Mouse (Mus musculus) liver, embryonic 16.5 days (tissue): ENCODE data around the gene Mrpl54. TPM values are rescaled to one million over a fixed set of nuclear protein-coding genes. Genes with fewer than 3 reads are reported as not detected.

Source experiments
- ATAC-seq: fragments of 200-750 bp; cut with Nextera tagmentation; 2 replicates; pipeline ENCODE4 v1.8.0; 2017; ENCODE audit warnings: low read depth, mild to moderate bottlenecking, moderate number of reproducible peaks, moderate library complexity
- H3K27ac ChIP-seq: fragments of 300-500 bp; sonication (generic); 2 replicates; pipeline ENCODE4 v1.5.1; 2014; ENCODE audit warnings: mild to moderate bottlenecking, low read length
- H3K27me3 ChIP-seq: fragments of 300-500 bp; sonication (generic); 2 replicates; pipeline ENCODE4 v1.6.1; 2014; ENCODE audit warnings: low read depth, low read length, mixed read lengths; ENCODE audit not compliant: control insufficient read depth, insufficient read depth
- H3K36me3 ChIP-seq: fragments of 300-500 bp; sonication (generic); 2 replicates; pipeline ENCODE4 v1.6.1; 2014; ENCODE audit warnings: mild to moderate bottlenecking; ENCODE audit not compliant: control insufficient read depth, insufficient read depth
- H3K4me1 ChIP-seq: fragments of 300-500 bp; sonication (generic); 2 replicates; pipeline ENCODE4 v1.6.1; 2014; ENCODE audit warnings: low read depth, low read length, mixed read lengths; ENCODE audit not compliant: control insufficient read depth
- H3K4me2 ChIP-seq: fragments of 300-500 bp; sonication (generic); 2 replicates; pipeline ENCODE4 v1.6.1; 2014; ENCODE audit warnings: low read depth, low read length, mixed read lengths
- H3K4me3 ChIP-seq: fragments of 300-500 bp; sonication (generic); 2 replicates; pipeline ENCODE4 v1.5.1; 2014; ENCODE audit warnings: low read depth, mild to moderate bottlenecking, low read length
- H3K9ac ChIP-seq: fragments of 300-500 bp; sonication (generic); 2 replicates; pipeline ENCODE4 v1.6.1; 2014; ENCODE audit warnings: low read depth, low read length
- H3K9me3 ChIP-seq: fragments of 300-500 bp; sonication (generic); replicated peaks from 2 replicates; pipeline ENCODE4 v1.6.1; 2016; ENCODE audit warnings: low read length; ENCODE audit not compliant: control insufficient read depth
- WGBS: fragments of 180-500 bp; shearing (Covaris S2); extraction: QIAGEN DNeasy Blood & Tissue Kit; methylation state at CpG from one replicate; pipeline ENCODE4 v1.1.7; 2014; ENCODE audit not compliant: insufficient replicate concordance; 5-methylcytosine and 5-hydroxymethylcytosine counted together
- polyA plus RNA-seq: library from polyadenylated mRNA; unstranded; fragments of >200 nt; fragmentation: Nextera tagmentation; extraction: Ambion mirVana; gene quantifications from 2 replicates; pipeline ENCODE4 v1.2.1, GENCODE M21; 2015

Mrpl54 gene
- polyA plus RNA-seq, 1 experiment from 2014 or later, result 80.0 TPM

- no peak for ATAC-seq
- H3K27ac ChIP-seq, result no peak overlapping the region
- H3K36me3 ChIP-seq, result no peaks in the 10 kb centered on the region
- no peak overlapping the region for H3K4me2 ChIP-seq
- no peak overlapping the region for H3K4me3 ChIP-seq
- no peaks in the 10 kb centered on the region for H3K9me3 ChIP-seq
- WGBS, result 68% methylated on average over 4 of the region's 4 CpGs
- H3K27me3 ChIP-seq, result peaks cover 39% of the 10 kb centered on the region
- no peaks in the 10 kb centered on the region; the same call in 1 of the 2 replicates for H3K4me1 ChIP-seq
- H3K9ac ChIP-seq, result no peak overlapping the region
These were observed 22.6 kb downstream of the Mrpl54 start for GRCm38 (mm10) chr10:81244146-81244545.

GRCm38 (mm10) chr10:81242021-81242420 is 24.7 kb downstream of the Mrpl54 start:
- no peak for ATAC-seq
- Histone ChIP-seq H3K4me1 (no peaks in the 10 kb centered on the region; the same call in 1 of the 2 replicates), H3K36me3 (no peaks in the 10 kb centered on the region), H3K4me2 (no peak overlapping the region), H3K27me3 (peaks cover 51% of the 10 kb centered on the region), H3K9me3 (no peaks in the 10 kb centered on the region), H3K9ac (no peak overlapping the region), H3K4me3 (no peak overlapping the region), H3K27ac (no peak overlapping the region)
- 72% methylated on average over 16 of the region's 16 CpGs for WGBS

GRCm38 (mm10) chr10:81240876-81241275 is 25.9 kb downstream of the Mrpl54 start:
- H3K4me3 ChIP-seq, result no peak overlapping the region
- no peaks in the 10 kb centered on the region for H3K9me3 ChIP-seq
- H3K27me3 ChIP-seq, result peaks cover 53% of the 10 kb centered on the region
- H3K27ac ChIP-seq, result no peak overlapping the region
- H3K36me3 ChIP-seq, result no peaks in the 10 kb centered on the region
- H3K4me2 ChIP-seq, result no peak overlapping the region
- no peaks in the 10 kb centered on the region; the same call in 1 of the 2 replicates for H3K4me1 ChIP-seq
- 18% methylated on average over 13 of the region's 13 CpGs for WGBS
- H3K9ac ChIP-seq, result no peak overlapping the region
- no peak for ATAC-seq

GRCm38 (mm10) chr10:81238618-81239017 is 28.1 kb downstream of the Mrpl54 start:
- H3K9me3 ChIP-seq, result no peaks in the 10 kb centered on the region
- H3K4me1 ChIP-seq, result peaks cover under 1% of the 10 kb centered on the region; the same call in 1 of the 2 replicates
- H3K27me3 ChIP-seq, result peaks cover 46% of the 10 kb centered on the region
- H3K36me3 ChIP-seq, result no peaks in the 10 kb centered on the region
- no peak overlapping the region for H3K4me3 ChIP-seq
- H3K27ac ChIP-seq, result no peak overlapping the region
- no peak for ATAC-seq
- H3K4me2 ChIP-seq, result no peak overlapping the region
- H3K9ac ChIP-seq, result no peak overlapping the region
- WGBS, result 57% methylated on average over 2 of the region's 2 CpGs

- no peak overlapping the region for H3K27ac ChIP-seq
- no peak for ATAC-seq
- no peaks in the 10 kb centered on the region for H3K36me3 ChIP-seq
- WGBS, result 65% methylated on average over 12 of the region's 12 CpGs
- no peak overlapping the region for H3K4me2 ChIP-seq
- peaks cover 13% of the 10 kb centered on the region for H3K4me1 ChIP-seq
- no peaks in the 10 kb centered on the region for H3K9me3 ChIP-seq
- H3K27me3 ChIP-seq, result peaks cover 43% of the 10 kb centered on the region
- no peak overlapping the region for H3K4me3 ChIP-seq
- no peak overlapping the region for H3K9ac ChIP-seq
These were observed 30.1 kb downstream of the Mrpl54 start for GRCm38 (mm10) chr10:81236471-81237268.

GRCm38 (mm10) chr10:81234206-81234605 is 32.5 kb downstream of the Mrpl54 start:
- H3K4me2 ChIP-seq, result no peak overlapping the region
- no peaks in the 10 kb centered on the region for H3K36me3 ChIP-seq
- no peaks in the 10 kb centered on the region for H3K9me3 ChIP-seq
- 67% methylated on average over 6 of the region's 6 CpGs for WGBS
- H3K4me1 ChIP-seq, result peaks cover 13% of the 10 kb centered on the region
- ATAC-seq, result no peak
- no peak overlapping the region for H3K9ac ChIP-seq
- H3K4me3 ChIP-seq, result no peak overlapping the region
- no peak overlapping the region for H3K27ac ChIP-seq
- H3K27me3 ChIP-seq, result peaks cover 44% of the 10 kb centered on the region

- H3K4me3 ChIP-seq, result peak overlapping the region; percentile 70
- peak overlapping the region; percentile 70 for H3K9ac ChIP-seq
- WGBS, result 2% methylated on average over 26 of the region's 28 CpGs
- peaks cover 48% of the 10 kb centered on the region for H3K27me3 ChIP-seq
- ATAC-seq, result peak; percentile 57
- peak overlapping the region; percentile 85 for H3K4me2 ChIP-seq
- H3K9me3 ChIP-seq, result no peaks in the 10 kb centered on the region
- peaks cover 13% of the 10 kb centered on the region for H3K4me1 ChIP-seq
- H3K36me3 ChIP-seq, result no peaks in the 10 kb centered on the region
- peak overlapping the region; percentile 26; the same call in 1 of the 2 replicates for H3K27ac ChIP-seq
These were observed 33.5 kb downstream of the Mrpl54 start for GRCm38 (mm10) chr10:81233226-81233585.

GRCm38 (mm10) chr10:81232580-81233225 is 34.0 kb downstream of the Mrpl54 start, which contains the start of gene Zfr2:
TSS of gene Zfr2 (plus strand) at chr10:81233155.
- H3K27me3 ChIP-seq, result peaks cover 44% of the 10 kb centered on the region
- peak within 1 kb of the TSS; percentile 26; the same call in 1 of the 2 replicates for H3K27ac ChIP-seq
- 6% methylated on average over 26 of the region's 29 CpGs for WGBS
- H3K36me3 ChIP-seq, result no peaks in the 10 kb centered on the region
- H3K9ac ChIP-seq, result peak within 1 kb of the TSS; percentile 70
- H3K4me1 ChIP-seq, result peaks cover 13% of the 10 kb centered on the region
- peak within 1 kb of the TSS; percentile 70 for H3K4me3 ChIP-seq
- ATAC-seq, result peak; percentile 85
- H3K4me2 ChIP-seq, result peak within 1 kb of the TSS; percentile 85
- H3K9me3 ChIP-seq, result no peaks in the 10 kb centered on the region

- H3K27me3 ChIP-seq, result peaks cover 40% of the 10 kb centered on the region
- H3K4me2 ChIP-seq, result no peak overlapping the region
- H3K36me3 ChIP-seq, result no peaks in the 10 kb centered on the region
- 48% methylated on average over 7 of the region's 7 CpGs for WGBS
- no peak overlapping the region for H3K27ac ChIP-seq
- no peak overlapping the region for H3K4me3 ChIP-seq
- H3K9ac ChIP-seq, result no peak overlapping the region
- H3K4me1 ChIP-seq, result peaks cover 13% of the 10 kb centered on the region
- H3K9me3 ChIP-seq, result no peaks in the 10 kb centered on the region
- no peak for ATAC-seq
These were observed 35.3 kb downstream of the Mrpl54 start for GRCm38 (mm10) chr10:81231436-81231835.
